Mouse (Mus musculus): Measurements from ENCODE around the gene Syce2.

DNA sequence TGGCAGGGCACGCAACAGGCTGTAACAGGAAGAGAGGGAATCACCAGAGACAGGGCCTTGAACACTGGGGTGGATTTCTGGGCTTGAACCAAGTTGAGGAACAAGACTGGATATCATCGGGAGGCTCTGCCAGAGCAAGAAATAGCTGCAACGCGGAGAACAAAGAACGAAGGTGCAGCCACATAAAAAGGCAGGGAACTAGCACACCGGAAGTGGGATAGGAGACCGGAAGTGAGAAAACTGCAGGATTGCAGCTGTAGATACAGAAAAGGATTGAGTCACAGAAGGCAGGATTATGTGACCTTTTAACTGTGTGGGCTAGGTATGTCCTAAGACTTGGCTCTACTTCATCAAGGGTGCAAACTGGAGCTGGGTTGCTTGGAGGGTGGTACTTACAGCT, 32.4 kb downstream of the Syce2 start:
- TF ChIP-seq POLR2A (IDR thresholded peaks at IDR 0.05; ENCODE audit: borderline replicate concordance, extremely low read depth, low read depth, low read length) = no peak
- TF ChIP-seq CTCF (IDR thresholded peaks at IDR 0.05; ENCODE audit: insufficient read depth, low read length) = no peak

Measured in lung, adult 2 months (tissue).